Mouse (Mus musculus): ENCODE results near the gene Dbnl. TPM values are rescaled to one million over a fixed set of nuclear protein-coding genes. Genes with fewer than 3 reads are reported as not detected.
A peak's percentile ranks its signal among the peaks of the same experiment; 100 is the strongest.

Dbnl gene
- polyA plus RNA-seq, 1 experiment from 2014 or later, result 116 TPM

GRCm38 (mm10) chr11:5846639-5847345 is 58.5 kb downstream of the Dbnl start:
- Histone ChIP-seq H3K4me2 (no peak overlapping the region), H3K9ac (no peak overlapping the region), H3K27ac (peak overlapping the region; percentile 49; the same call in 1 of the 2 replicates), H3K4me1 (peaks cover 21% of the 10 kb centered on the region), H3K36me3 (no peaks in the 10 kb centered on the region), H3K27me3 (no peaks in the 10 kb centered on the region), H3K4me3 (replicated peaks) (no peak overlapping the region), H3K9me3 (replicated peaks) (0 out of 2 replicates have a peak, but pooled peaks cover 4% of the 10 kb centered on the region)
- WGBS, result 53% methylated on average over 7 of the region's 7 CpGs
- no peak for ATAC-seq (replicated peaks; ENCODE audit: low FRiP score)

DNA sequence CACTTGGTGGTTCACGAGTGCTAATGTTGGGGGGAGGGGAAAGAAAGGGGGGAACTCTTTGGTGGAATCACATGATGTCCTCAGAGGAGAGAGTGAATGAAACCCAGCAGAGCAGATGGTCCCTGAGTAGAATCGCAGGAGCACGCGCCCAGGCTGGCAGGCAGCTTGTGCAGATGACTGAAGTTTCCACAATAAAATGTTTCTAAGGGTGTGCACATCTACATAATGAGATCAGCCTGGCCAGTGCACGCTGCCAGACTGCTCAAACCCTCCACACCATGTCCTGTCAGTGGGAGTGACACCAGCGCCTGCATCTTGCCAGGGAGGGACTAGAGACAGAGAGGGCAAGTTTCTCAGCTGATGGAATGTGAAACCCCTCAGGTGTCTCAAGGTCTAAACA is 60.5 kb downstream of the Dbnl start:
- Histone ChIP-seq H3K4me1 (peaks cover 30% of the 10 kb centered on the region), H3K4me3 (replicated peaks) (no peak overlapping the region), H3K27me3 (no peaks in the 10 kb centered on the region), H3K9me3 (replicated peaks) (no peaks in the 10 kb centered on the region), H3K4me2 (no peak overlapping the region), H3K36me3 (no peaks in the 10 kb centered on the region), H3K9ac (no peak overlapping the region), H3K27ac (no peak overlapping the region)
- 67% methylated on average over 6 of the region's 6 CpGs for WGBS
- no peak for ATAC-seq (replicated peaks; ENCODE audit: low FRiP score)

GRCm38 (mm10) chr11:5849316-5849715 is 61.0 kb downstream of the Dbnl start:
- peaks cover 30% of the 10 kb centered on the region for H3K4me1 ChIP-seq
- H3K9me3 ChIP-seq (replicated peaks), result no peaks in the 10 kb centered on the region
- H3K9ac ChIP-seq, result no peak overlapping the region
- 76% methylated on average over 2 of the region's 2 CpGs for WGBS
- H3K27me3 ChIP-seq, result no peaks in the 10 kb centered on the region
- H3K4me2 ChIP-seq, result no peak overlapping the region
- ATAC-seq (replicated peaks; ENCODE audit: low FRiP score), result no peak
- H3K27ac ChIP-seq, result no peak overlapping the region
- H3K36me3 ChIP-seq, result no peaks in the 10 kb centered on the region
- H3K4me3 ChIP-seq (replicated peaks), result no peak overlapping the region

DNA sequence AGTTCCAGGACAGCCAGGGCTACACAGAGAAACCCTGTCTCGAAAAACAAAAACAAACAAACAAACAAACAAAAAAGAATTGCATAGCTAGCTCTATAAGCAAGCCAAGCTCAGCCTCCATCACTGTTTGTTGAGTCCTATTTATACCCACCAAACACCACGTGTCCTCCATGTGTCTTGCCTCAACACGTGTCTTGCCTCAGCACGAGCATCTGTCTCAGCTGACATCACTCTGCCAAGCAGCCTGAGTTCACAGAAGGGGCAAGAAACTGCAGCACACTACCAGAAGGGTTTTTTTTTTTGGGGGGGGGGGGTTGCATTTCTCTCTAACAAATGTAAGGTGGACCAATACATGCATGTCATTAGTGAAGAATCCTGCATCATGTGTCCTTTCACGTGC is 62.2 kb downstream of the Dbnl start:
- peaks cover 30% of the 10 kb centered on the region for H3K4me1 ChIP-seq
- no peak overlapping the region for H3K27ac ChIP-seq
- no peak overlapping the region for H3K4me2 ChIP-seq
- H3K9ac ChIP-seq, result no peak overlapping the region
- H3K4me3 ChIP-seq (replicated peaks), result no peak overlapping the region
- H3K36me3 ChIP-seq, result no peaks in the 10 kb centered on the region
- H3K27me3 ChIP-seq, result no peaks in the 10 kb centered on the region
- H3K9me3 ChIP-seq (replicated peaks), result no peaks in the 10 kb centered on the region
- WGBS, result 59% methylated on average over 5 of the region's 5 CpGs
- ATAC-seq (replicated peaks; ENCODE audit: low FRiP score), result no peak

Other genes starting within 250 kb of the Dbnl start
- 18.8 and 19.7 TPM in 2 replicates for gene Ccdc117, start 246.3 kb upstream of the Dbnl start, polyA plus RNA-seq (2015; fragmentation: Nextera tagmentation; extraction: Ambion mirVana)
- gene Ankrd36, start 218.8 kb upstream of the Dbnl start, polyA plus RNA-seq (2015; fragmentation: Nextera tagmentation; extraction: Ambion mirVana), result not detected in 2 replicates
- 192 and 202 TPM in 2 replicates for gene Mrps24, start 72.8 kb upstream of the Dbnl start, polyA plus RNA-seq (2015; fragmentation: Nextera tagmentation; extraction: Ambion mirVana)
- gene Urgcp, start 26.1 kb upstream of the Dbnl start, polyA plus RNA-seq (2015; fragmentation: Nextera tagmentation; extraction: Ambion mirVana), result 22.3 and 23.3 TPM in 2 replicates
- 22.7 and 37.9 TPM in 2 replicates for gene Pgam2, start 15.2 kb downstream of the Dbnl start, polyA plus RNA-seq (2015; fragmentation: Nextera tagmentation; extraction: Ambion mirVana)
- gene Polm, start 49.5 kb downstream of the Dbnl start, polyA plus RNA-seq (2015; fragmentation: Nextera tagmentation; extraction: Ambion mirVana), result 9.2 and 9.9 TPM in 2 replicates
- 39.0 and 52.1 TPM in 2 replicates for gene Aebp1, start 73.5 kb downstream of the Dbnl start, polyA plus RNA-seq (2015; fragmentation: Nextera tagmentation; extraction: Ambion mirVana)
- gene Pold2, start 89.8 kb downstream of the Dbnl start, polyA plus RNA-seq (2015; fragmentation: Nextera tagmentation; extraction: Ambion mirVana), result 133 and 141 TPM in 2 replicates
- 3.9 and 5.8 TPM in 2 replicates for gene Myl7, start 110.3 kb downstream of the Dbnl start, polyA plus RNA-seq (2015; fragmentation: Nextera tagmentation; extraction: Ambion mirVana)
- 1.3 and 2.0 TPM in 2 replicates for gene Gck, start 161.6 kb downstream of the Dbnl start, polyA plus RNA-seq (2015; fragmentation: Nextera tagmentation; extraction: Ambion mirVana)
- gene Ykt6, start 167.2 kb downstream of the Dbnl start, polyA plus RNA-seq (2015; fragmentation: Nextera tagmentation; extraction: Ambion mirVana), result 52.9 and 57.3 TPM in 2 replicates